Mouse (Mus musculus) cerebellum, adult 2 months (tissue): Measurements from ENCODE around the gene Zfp341.

ENCODE experiments used
- CTCF ChIP-seq: fragments of 200-500 bp; IDR thresholded peaks from 2 replicates; pipeline ENCODE4 v1.5.1; 2011; ENCODE audit warnings: low read depth, mild to moderate bottlenecking, control low read depth, low read length, moderate library complexity, borderline replicate concordance; ENCODE audit not compliant: insufficient read depth
- POLR2A ChIP-seq: fragments of 200-500 bp; IDR thresholded peaks from 2 replicates; pipeline ENCODE4 v1.6.1; 2011; ENCODE audit warnings: low read length, control low read depth, borderline replicate concordance; ENCODE audit not compliant: insufficient read depth

GRCm38 (mm10) chr2:154642712-154643385 lies 29.8 kb downstream of the Zfp341 start:
- TF ChIP-seq POLR2A (no peak), CTCF (0 out of 2 replicates have a peak, but pooled peaks have one; percentile 10)
